Mouse (Mus musculus): ENCODE results near the gene Cox6a2. TPM values are rescaled to one million over a fixed set of nuclear protein-coding genes. Genes with fewer than 3 reads are reported as not detected.

The Cox6a2 gene
- polyA plus RNA-seq, 1 experiment, result not detected

DNA sequence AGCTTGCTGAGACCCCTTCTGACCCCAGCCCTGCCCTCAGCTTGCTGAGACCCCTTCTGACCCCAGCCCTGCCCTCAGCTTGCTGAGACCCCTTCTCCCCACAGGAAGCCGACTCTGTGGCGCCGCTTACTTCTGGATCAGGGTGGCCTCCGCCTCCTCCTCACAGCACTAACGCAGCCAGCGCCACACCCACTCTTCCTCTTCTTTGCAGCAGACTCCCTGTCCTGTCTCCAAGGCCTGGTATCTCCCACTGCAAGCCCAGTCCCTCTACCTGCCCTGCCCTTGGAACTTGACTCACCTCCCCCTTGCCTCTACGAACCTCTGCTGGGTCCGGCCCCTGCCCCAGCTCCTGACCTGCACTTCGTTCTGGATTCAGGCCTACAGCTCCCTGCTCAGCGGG, 37.7 kb upstream of the Cox6a2 start:
- Histone ChIP-seq H3K36me3 (ENCODE audit: control insufficient read depth, insufficient read depth, low read length, poor library complexity, severe bottlenecking) (no peaks in the 10 kb centered on the region), H3K27me3 (ENCODE audit: control insufficient read depth, insufficient read depth, low read length, poor library complexity, severe bottlenecking) (no peaks in the 10 kb centered on the region), H3K9me3 (replicated peaks; ENCODE audit: control insufficient read depth, insufficient read depth, low read length, poor library complexity, severe bottlenecking) (no peaks in the 10 kb centered on the region), H3K4me3 (ENCODE audit: low read depth, low read length) (no peak overlapping the region), H3K9ac (ENCODE audit: low read depth, poor library complexity, severe bottlenecking) (no peak overlapping the region), H3K4me1 (ENCODE audit: control insufficient read depth, insufficient read depth, low read length) (no peaks in the 10 kb centered on the region), H3K27ac (ENCODE audit: insufficient read depth, low read length) (no peak overlapping the region)
- TF ChIP-seq CTCF (IDR thresholded peaks at IDR 0.05; ENCODE audit: low read depth, low read length) (no peak), POLR2A (IDR thresholded peaks at IDR 0.05; ENCODE audit: insufficient read depth, low read length) (no peak), EP300 (IDR thresholded peaks at IDR 0.05; ENCODE audit: insufficient read depth, low read depth, low read length) (no peak)

- H3K27me3 ChIP-seq (ENCODE audit: control insufficient read depth, insufficient read depth, low read length, poor library complexity, severe bottlenecking), result no peaks in the 10 kb centered on the region
- TF ChIP-seq POLR2A (IDR thresholded peaks at IDR 0.05; ENCODE audit: insufficient read depth, low read length) (no peak), CTCF (IDR thresholded peaks at IDR 0.05; ENCODE audit: low read depth, low read length) (no peak), EP300 (IDR thresholded peaks at IDR 0.05; ENCODE audit: insufficient read depth, low read depth, low read length) (no peak)
- no peak overlapping the region for H3K9ac ChIP-seq (ENCODE audit: low read depth, poor library complexity, severe bottlenecking)
- H3K4me1 ChIP-seq (ENCODE audit: control insufficient read depth, insufficient read depth, low read length), result no peaks in the 10 kb centered on the region
- H3K27ac ChIP-seq (ENCODE audit: insufficient read depth, low read length), result no peak overlapping the region
- H3K4me3 ChIP-seq (ENCODE audit: low read depth, low read length), result no peak overlapping the region
- no peaks in the 10 kb centered on the region for H3K36me3 ChIP-seq (ENCODE audit: control insufficient read depth, insufficient read depth, low read length, poor library complexity, severe bottlenecking)
- H3K9me3 ChIP-seq (replicated peaks; ENCODE audit: control insufficient read depth, insufficient read depth, low read length, poor library complexity, severe bottlenecking), result no peaks in the 10 kb centered on the region
These were observed 36.1 kb upstream of the Cox6a2 start for GRCm38 (mm10) chr7:128242331-128242730.

GRCm38 (mm10) chr7:128240131-128240784, 34.1 kb upstream of the Cox6a2 start:
- Histone ChIP-seq H3K9ac (ENCODE audit: low read depth, poor library complexity, severe bottlenecking) (no peak overlapping the region), H3K36me3 (ENCODE audit: control insufficient read depth, insufficient read depth, low read length, poor library complexity, severe bottlenecking) (no peaks in the 10 kb centered on the region), H3K4me3 (ENCODE audit: low read depth, low read length) (no peak overlapping the region), H3K9me3 (replicated peaks; ENCODE audit: control insufficient read depth, insufficient read depth, low read length, poor library complexity, severe bottlenecking) (no peaks in the 10 kb centered on the region), H3K27me3 (ENCODE audit: control insufficient read depth, insufficient read depth, low read length, poor library complexity, severe bottlenecking) (no peaks in the 10 kb centered on the region), H3K27ac (ENCODE audit: insufficient read depth, low read length) (no peak overlapping the region), H3K4me1 (ENCODE audit: control insufficient read depth, insufficient read depth, low read length) (peaks cover 5% of the 10 kb centered on the region)
- TF ChIP-seq CTCF (IDR thresholded peaks at IDR 0.05; ENCODE audit: low read depth, low read length) (no peak), POLR2A (IDR thresholded peaks at IDR 0.05; ENCODE audit: insufficient read depth, low read length) (no peak), EP300 (IDR thresholded peaks at IDR 0.05; ENCODE audit: insufficient read depth, low read depth, low read length) (no peak)

DNA sequence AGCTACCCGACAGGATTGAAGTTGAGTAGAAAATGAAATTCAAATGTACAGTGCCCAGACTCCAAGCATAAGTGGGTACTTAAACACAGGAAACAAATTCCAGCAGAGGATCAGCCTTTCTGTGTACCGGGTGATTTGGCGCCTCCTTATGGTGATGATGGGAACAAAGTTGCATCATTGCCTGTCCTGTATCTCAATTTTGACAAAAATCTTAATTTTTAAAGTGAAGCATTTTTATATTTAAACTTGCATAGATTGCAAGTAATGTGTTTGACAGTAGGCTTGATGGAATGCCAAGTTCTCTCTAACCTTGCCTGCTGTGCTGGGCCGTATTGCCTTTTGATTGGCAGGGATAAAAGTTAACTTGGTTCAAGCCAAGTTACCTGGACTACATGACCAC, 32.8 kb upstream of the Cox6a2 start:
- Histone ChIP-seq H3K27me3 (ENCODE audit: control insufficient read depth, insufficient read depth, low read length, poor library complexity, severe bottlenecking) (no peaks in the 10 kb centered on the region), H3K4me1 (ENCODE audit: control insufficient read depth, insufficient read depth, low read length) (peaks cover 5% of the 10 kb centered on the region), H3K9me3 (replicated peaks; ENCODE audit: control insufficient read depth, insufficient read depth, low read length, poor library complexity, severe bottlenecking) (no peaks in the 10 kb centered on the region), H3K27ac (ENCODE audit: insufficient read depth, low read length) (peak overlapping the region; percentile 78; the same call in 1 of the 2 replicates), H3K9ac (ENCODE audit: low read depth, poor library complexity, severe bottlenecking) (peak overlapping the region; percentile 54), H3K4me3 (ENCODE audit: low read depth, low read length) (no peak overlapping the region), H3K36me3 (ENCODE audit: control insufficient read depth, insufficient read depth, low read length, poor library complexity, severe bottlenecking) (no peaks in the 10 kb centered on the region)
- TF ChIP-seq EP300 (IDR thresholded peaks at IDR 0.05; ENCODE audit: insufficient read depth, low read depth, low read length) (no peak), CTCF (IDR thresholded peaks at IDR 0.05; ENCODE audit: low read depth, low read length) (peak; percentile 4), POLR2A (IDR thresholded peaks at IDR 0.05; ENCODE audit: insufficient read depth, low read length) (no peak)

GRCm38 (mm10) chr7:128237927-128238778, 32.0 kb upstream of the Cox6a2 start, which contains the start of gene 9130023H24Rik:
Gene 9130023H24Rik (minus strand): TSS chr7:128238031.
- Histone ChIP-seq H3K9ac (ENCODE audit: low read depth, poor library complexity, severe bottlenecking) (peak within 1 kb of the TSS; percentile 83), H3K36me3 (ENCODE audit: control insufficient read depth, insufficient read depth, low read length, poor library complexity, severe bottlenecking) (no peaks in the 10 kb centered on the region), H3K27ac (ENCODE audit: insufficient read depth, low read length) (peak within 1 kb of the TSS; percentile 78), H3K27me3 (ENCODE audit: control insufficient read depth, insufficient read depth, low read length, poor library complexity, severe bottlenecking) (no peaks in the 10 kb centered on the region), H3K4me1 (ENCODE audit: control insufficient read depth, insufficient read depth, low read length) (peaks cover 5% of the 10 kb centered on the region), H3K4me3 (ENCODE audit: low read depth, low read length) (peak within 1 kb of the TSS; percentile 83), H3K9me3 (replicated peaks; ENCODE audit: control insufficient read depth, insufficient read depth, low read length, poor library complexity, severe bottlenecking) (no peaks in the 10 kb centered on the region)
- TF ChIP-seq EP300 (IDR thresholded peaks at IDR 0.05; ENCODE audit: insufficient read depth, low read depth, low read length) (0 out of 2 replicates have a peak, but pooled peaks have one; percentile 17), POLR2A (IDR thresholded peaks at IDR 0.05; ENCODE audit: insufficient read depth, low read length) (peak; percentile 63), CTCF (IDR thresholded peaks at IDR 0.05; ENCODE audit: low read depth, low read length) (no peak)

DNA sequence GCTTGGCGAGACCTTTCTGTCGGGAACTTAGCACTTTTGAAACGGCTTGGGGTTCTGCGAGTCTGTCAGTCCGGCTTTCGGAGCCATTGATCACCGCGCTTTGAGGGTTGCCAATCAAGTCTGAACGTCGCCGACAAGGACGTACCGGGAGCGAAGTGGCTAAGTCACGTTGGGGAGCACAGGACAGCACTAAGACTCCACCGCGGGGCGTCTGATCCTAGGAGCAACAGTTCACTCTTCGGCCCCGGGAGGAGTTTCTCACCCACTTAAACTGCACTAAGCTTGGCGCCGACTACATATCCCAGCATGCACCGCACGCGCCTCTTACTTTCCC, 31.4 kb upstream of the Cox6a2 start:
- H3K9me3 ChIP-seq (replicated peaks; ENCODE audit: control insufficient read depth, insufficient read depth, low read length, poor library complexity, severe bottlenecking), result no peaks in the 10 kb centered on the region
- H3K4me3 ChIP-seq (ENCODE audit: low read depth, low read length), result peak overlapping the region; percentile 83
- H3K4me1 ChIP-seq (ENCODE audit: control insufficient read depth, insufficient read depth, low read length), result peaks cover 5% of the 10 kb centered on the region
- TF ChIP-seq EP300 (IDR thresholded peaks at IDR 0.05; ENCODE audit: insufficient read depth, low read depth, low read length) (no peak), POLR2A (IDR thresholded peaks at IDR 0.05; ENCODE audit: insufficient read depth, low read length) (no peak), CTCF (IDR thresholded peaks at IDR 0.05; ENCODE audit: low read depth, low read length) (no peak)
- H3K36me3 ChIP-seq (ENCODE audit: control insufficient read depth, insufficient read depth, low read length, poor library complexity, severe bottlenecking), result no peaks in the 10 kb centered on the region
- H3K9ac ChIP-seq (ENCODE audit: low read depth, poor library complexity, severe bottlenecking), result peak overlapping the region; percentile 83
- peak overlapping the region; percentile 70 for H3K27ac ChIP-seq (ENCODE audit: insufficient read depth, low read length)
- no peaks in the 10 kb centered on the region for H3K27me3 ChIP-seq (ENCODE audit: control insufficient read depth, insufficient read depth, low read length, poor library complexity, severe bottlenecking)
